Mouse (Mus musculus): ENCODE results near the gene Eif2d. TPM values are rescaled to one million over a fixed set of nuclear protein-coding genes. Genes with fewer than 3 reads are reported as not detected.

The Eif2d gene
- polyA plus RNA-seq, 1 experiment from 2014 or later: 54.1 TPM

Other genes starting within 250 kb of the Eif2d start
- not detected in 2 replicates for gene Il20, start 241.7 kb upstream of the Eif2d start, polyA plus RNA-seq (2016; fragmentation: Nextera tagmentation; extraction: Ambion mirVana)
- gene Il19, start 213.1 kb upstream of the Eif2d start, polyA plus RNA-seq (2016; fragmentation: Nextera tagmentation; extraction: Ambion mirVana): not detected in 2 replicates
- gene Il10, start 133.3 kb upstream of the Eif2d start, polyA plus RNA-seq (2016; fragmentation: Nextera tagmentation; extraction: Ambion mirVana): not detected in 2 replicates
- gene Mapkapk2, start 55.4 kb upstream of the Eif2d start, polyA plus RNA-seq (2016; fragmentation: Nextera tagmentation; extraction: Ambion mirVana): 44.2 and 46.8 TPM in 2 replicates
- 12.4 and 14.8 TPM in 2 replicates for gene Dyrk3, start 14.8 kb upstream of the Eif2d start, polyA plus RNA-seq (2016; fragmentation: Nextera tagmentation; extraction: Ambion mirVana)
- gene Rassf5, start 92.1 kb downstream of the Eif2d start, polyA plus RNA-seq (2016; fragmentation: Nextera tagmentation; extraction: Ambion mirVana): 1.8 and 2.7 TPM in 2 replicates
- gene Ikbke, start 126.4 kb downstream of the Eif2d start, polyA plus RNA-seq (2016; fragmentation: Nextera tagmentation; extraction: Ambion mirVana): 0.75 and 1.0 TPM in 2 replicates

Measured in neural tube, embryonic 12.5 days (tissue).